Mouse (Mus musculus): Measurements from ENCODE around the gene Ripk3. TPM values are rescaled to one million over a fixed set of nuclear protein-coding genes. Genes with fewer than 3 reads are reported as not detected.

Gene Ripk3
- polyA plus RNA-seq, 1 experiment from 2014 or later = 52.1 TPM

DNA sequence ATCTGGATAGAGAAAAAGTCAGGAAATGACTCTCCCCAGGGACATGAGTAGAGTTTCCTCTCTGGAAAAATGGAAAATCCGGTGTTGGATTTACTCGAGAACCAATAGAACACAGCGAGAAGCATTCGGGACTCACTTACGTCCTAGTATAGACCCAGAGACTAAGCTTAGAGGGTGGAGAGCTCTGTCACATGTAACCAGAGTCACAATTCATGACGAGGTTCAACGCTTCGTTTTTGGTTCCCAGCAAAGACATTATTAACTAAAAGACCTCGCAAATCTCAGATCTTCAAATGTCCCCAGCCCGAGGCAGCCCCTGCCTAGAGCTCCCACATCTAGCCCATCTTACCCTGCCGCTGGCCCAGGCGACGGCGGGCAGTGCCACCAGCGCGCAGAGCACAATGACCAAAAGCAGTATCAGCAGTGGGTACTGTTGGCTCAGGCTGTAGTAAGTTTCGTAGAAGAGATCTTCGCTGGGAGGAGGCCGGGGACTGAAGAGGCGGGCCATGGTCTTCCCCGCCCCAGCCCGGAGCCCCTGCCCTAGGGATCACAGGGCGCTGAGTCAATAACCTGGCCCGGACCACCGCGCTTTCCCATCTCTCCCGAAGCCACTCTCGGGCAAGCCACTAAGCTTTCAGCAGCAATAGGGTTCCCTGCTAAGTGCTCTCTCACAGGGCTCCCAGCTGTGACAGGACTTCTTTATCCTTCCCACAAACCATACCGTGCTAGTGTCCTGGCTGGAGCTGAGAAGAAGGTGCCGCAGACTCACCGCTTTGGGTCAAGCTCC lies 5.3 kb downstream of the Ripk3 start:
- no peaks in the 10 kb centered on the region for H3K9me3 ChIP-seq (ENCODE audit: control insufficient read depth, low read length)
- H3K4me1 ChIP-seq (replicated peaks; ENCODE audit: control insufficient read depth, insufficient read depth, low read length) = peaks cover 8% of the 10 kb centered on the region
- DNase-seq (ENCODE audit: low spot score) (no peak), ATAC-seq (replicated peaks; ENCODE audit: low FRiP score) (no peak)
- H3K4me3 ChIP-seq (ENCODE audit: low read depth, low read length) = peak overlapping the region; percentile 34
- H3K27ac ChIP-seq (ENCODE audit: low read depth, low read length) = no peak overlapping the region
- no peak overlapping the region for H3K9ac ChIP-seq (ENCODE audit: low read depth, low read length)
- peaks cover 49% of the 10 kb centered on the region for H3K27me3 ChIP-seq (replicated peaks; ENCODE audit: control insufficient read depth, insufficient read depth, low read length)
- 8% methylated on average over 31 of the region's 31 CpGs for WGBS
- peak overlapping the region; percentile 55 for H3K4me2 ChIP-seq
- H3K36me3 ChIP-seq (ENCODE audit: control insufficient read depth, insufficient read depth, low read length) = no peaks in the 10 kb centered on the region

DNA sequence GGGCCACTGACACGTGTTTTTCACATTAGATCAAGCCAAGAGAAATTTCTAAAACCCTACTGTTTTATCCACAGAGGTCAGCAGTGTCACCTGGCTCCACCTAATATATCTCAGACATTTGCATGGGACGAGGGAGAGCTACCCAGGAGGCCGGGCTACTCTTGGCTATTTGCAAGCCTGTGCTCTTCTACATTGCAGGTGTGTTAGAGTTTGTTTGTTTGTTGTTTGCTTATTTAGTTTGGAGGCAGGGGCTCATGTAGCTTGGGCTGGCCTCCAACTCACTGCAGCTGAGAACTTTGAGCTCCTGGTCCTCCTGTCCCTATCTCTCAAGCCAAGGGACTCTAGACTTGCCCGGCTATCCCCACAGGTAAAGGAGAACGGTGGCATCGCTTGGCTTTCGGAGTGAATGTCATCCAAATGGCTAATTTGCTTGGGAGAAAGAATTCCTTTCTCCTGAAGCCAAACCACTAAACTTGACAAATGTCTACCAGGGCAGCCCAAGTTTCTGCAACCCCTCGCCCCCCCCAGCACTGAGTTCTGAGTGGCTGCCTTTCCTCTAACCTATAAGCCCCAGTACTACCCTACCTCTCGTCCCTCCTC lies 6.2 kb downstream of the Ripk3 start:
- H3K9me3 ChIP-seq (ENCODE audit: control insufficient read depth, low read length) = no peaks in the 10 kb centered on the region
- H3K36me3 ChIP-seq (ENCODE audit: control insufficient read depth, insufficient read depth, low read length) = no peaks in the 10 kb centered on the region
- ATAC-seq (replicated peaks; ENCODE audit: low FRiP score) = no peak
- H3K27me3 ChIP-seq (replicated peaks; ENCODE audit: control insufficient read depth, insufficient read depth, low read length) = peaks cover 43% of the 10 kb centered on the region
- H3K4me2 ChIP-seq = peak overlapping the region; percentile 36
- H3K27ac ChIP-seq (ENCODE audit: low read depth, low read length) = no peak overlapping the region
- no peak for DNase-seq (ENCODE audit: low spot score)
- H3K4me3 ChIP-seq (ENCODE audit: low read depth, low read length) = no peak overlapping the region
- H3K4me1 ChIP-seq (replicated peaks; ENCODE audit: control insufficient read depth, insufficient read depth, low read length) = peaks cover 3% of the 10 kb centered on the region
- 51% methylated on average over 9 of the region's 9 CpGs for WGBS
- no peak overlapping the region for H3K9ac ChIP-seq (ENCODE audit: low read depth, low read length)

DNA sequence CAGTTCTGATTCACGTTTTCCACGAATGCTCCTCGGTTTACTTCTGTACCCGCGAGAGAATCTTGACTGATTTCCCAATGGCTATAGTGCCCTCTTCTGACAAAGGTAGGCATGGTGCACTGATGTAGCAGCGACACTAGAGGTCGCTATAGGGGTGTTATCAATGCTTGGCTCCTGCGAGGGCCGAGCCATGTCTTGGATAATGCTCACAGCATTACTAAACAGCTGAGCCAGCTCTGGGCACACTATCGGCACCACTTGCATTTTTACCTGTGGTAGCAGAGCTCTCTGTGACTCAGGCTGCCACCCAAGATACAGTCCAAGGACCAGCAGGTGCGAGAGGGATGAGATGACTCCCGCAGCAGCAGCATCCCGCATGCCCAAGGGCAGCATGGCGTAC lies 7.4 kb downstream of the Ripk3 start:
- Histone ChIP-seq H3K36me3 (ENCODE audit: control insufficient read depth, insufficient read depth, low read length) (no peaks in the 10 kb centered on the region), H3K4me1 (replicated peaks; ENCODE audit: control insufficient read depth, insufficient read depth, low read length) (peaks cover 11% of the 10 kb centered on the region), H3K27me3 (replicated peaks; ENCODE audit: control insufficient read depth, insufficient read depth, low read length) (peaks cover 40% of the 10 kb centered on the region), H3K27ac (ENCODE audit: low read depth, low read length) (no peak overlapping the region), H3K9me3 (ENCODE audit: control insufficient read depth, low read length) (no peaks in the 10 kb centered on the region), H3K4me2 (peak overlapping the region; percentile 31; the same call in 1 of the 2 replicates), H3K9ac (ENCODE audit: low read depth, low read length) (no peak overlapping the region), H3K4me3 (ENCODE audit: low read depth, low read length) (no peak overlapping the region)
- 0 out of 2 replicates have a peak, but pooled peaks have one; percentile 56 for ATAC-seq (replicated peaks; ENCODE audit: low FRiP score)
- peak; percentile 53 for DNase-seq (ENCODE audit: low spot score)
- 18% methylated on average over 14 of the region's 14 CpGs for WGBS

DNA sequence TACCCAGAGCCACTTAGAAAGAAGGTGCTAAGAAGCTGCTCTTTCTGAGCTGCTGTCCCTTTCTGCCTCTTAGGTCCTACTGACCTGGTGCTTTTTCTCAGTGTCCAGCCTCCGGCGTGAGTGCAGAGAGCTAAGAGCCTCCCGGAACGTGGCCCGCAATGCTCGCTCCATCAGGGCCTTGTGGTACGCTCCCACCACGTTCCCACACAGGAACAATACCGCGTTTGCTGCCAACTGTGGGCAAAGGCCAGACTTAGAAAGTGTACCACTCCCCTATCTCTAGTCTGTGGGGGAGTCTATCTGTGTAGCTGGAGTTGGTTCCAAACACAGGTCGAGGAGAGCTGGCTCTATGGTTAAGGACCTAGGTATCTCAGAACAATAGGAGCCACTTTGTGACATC lies 7.9 kb downstream of the Ripk3 start:
- DNase-seq (ENCODE audit: low spot score) = no peak
- no peak for ATAC-seq (replicated peaks; ENCODE audit: low FRiP score)
- Histone ChIP-seq H3K27ac (ENCODE audit: low read depth, low read length) (no peak overlapping the region), H3K27me3 (replicated peaks; ENCODE audit: control insufficient read depth, insufficient read depth, low read length) (peaks cover 36% of the 10 kb centered on the region), H3K4me3 (ENCODE audit: low read depth, low read length) (no peak overlapping the region), H3K9me3 (ENCODE audit: control insufficient read depth, low read length) (no peaks in the 10 kb centered on the region), H3K9ac (ENCODE audit: low read depth, low read length) (no peak overlapping the region), H3K4me2 (peak overlapping the region; percentile 11; the same call in 1 of the 2 replicates), H3K36me3 (ENCODE audit: control insufficient read depth, insufficient read depth, low read length) (no peaks in the 10 kb centered on the region), H3K4me1 (replicated peaks; ENCODE audit: control insufficient read depth, insufficient read depth, low read length) (peaks cover 11% of the 10 kb centered on the region)
- 79% methylated on average over 11 of the region's 11 CpGs for WGBS

DNA sequence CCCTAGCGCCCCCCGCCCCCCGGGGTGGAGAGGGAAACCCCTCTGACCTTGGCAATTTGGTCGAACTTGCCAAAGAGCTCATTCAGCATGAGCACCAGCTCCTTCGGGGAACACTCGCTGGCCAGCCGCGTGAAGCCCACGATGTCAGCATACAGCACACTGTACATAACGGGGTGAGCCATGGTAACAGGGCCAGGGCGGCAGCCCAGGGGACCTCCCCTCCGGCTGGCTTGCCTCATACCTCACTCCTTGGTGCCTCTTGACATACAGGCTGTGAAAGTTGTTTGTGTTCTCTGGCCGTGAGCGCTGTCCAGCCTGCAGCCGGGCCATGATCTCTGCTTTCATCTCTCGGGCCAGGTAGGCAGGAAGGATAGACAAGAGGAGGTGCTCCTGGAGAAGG lies 9.0 kb downstream of the Ripk3 start:
- Histone ChIP-seq H3K4me2 (no peak overlapping the region), H3K4me1 (replicated peaks; ENCODE audit: control insufficient read depth, insufficient read depth, low read length) (peaks cover 11% of the 10 kb centered on the region), H3K36me3 (ENCODE audit: control insufficient read depth, insufficient read depth, low read length) (no peaks in the 10 kb centered on the region), H3K27me3 (replicated peaks; ENCODE audit: control insufficient read depth, insufficient read depth, low read length) (peaks cover 33% of the 10 kb centered on the region), H3K9me3 (ENCODE audit: control insufficient read depth, low read length) (no peaks in the 10 kb centered on the region), H3K4me3 (ENCODE audit: low read depth, low read length) (no peak overlapping the region), H3K27ac (ENCODE audit: low read depth, low read length) (no peak overlapping the region), H3K9ac (ENCODE audit: low read depth, low read length) (no peak overlapping the region)
- 63% methylated on average over 16 of the region's 16 CpGs for WGBS
- DNase-seq (ENCODE audit: low spot score) (no peak), ATAC-seq (replicated peaks; ENCODE audit: low FRiP score) (no peak)

DNA sequence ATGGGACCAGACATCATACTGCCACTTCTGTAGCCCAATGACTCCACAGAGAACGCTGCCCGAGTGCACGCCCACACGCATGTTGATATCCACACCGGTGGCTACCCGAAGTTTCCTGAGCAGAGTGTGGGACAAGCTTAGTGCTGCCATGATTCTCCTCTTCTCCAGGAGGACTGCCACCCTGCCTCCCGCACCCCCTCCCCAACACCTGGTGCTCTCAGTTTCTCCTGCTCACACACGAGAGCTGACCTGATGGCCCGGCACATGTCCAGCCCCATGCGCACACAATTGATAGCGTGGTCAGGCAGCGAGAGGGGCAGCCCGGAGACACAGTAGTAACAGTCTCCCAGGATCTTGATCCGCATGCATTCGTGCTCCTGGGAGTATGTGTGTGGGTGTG lies 10.0 kb downstream of the Ripk3 start:
- DNase-seq (ENCODE audit: low spot score) (no peak), ATAC-seq (replicated peaks; ENCODE audit: low FRiP score) (no peak)
- Histone ChIP-seq H3K4me2 (no peak overlapping the region), H3K4me3 (ENCODE audit: low read depth, low read length) (no peak overlapping the region), H3K9ac (ENCODE audit: low read depth, low read length) (no peak overlapping the region), H3K9me3 (ENCODE audit: control insufficient read depth, low read length) (no peaks in the 10 kb centered on the region), H3K27me3 (replicated peaks; ENCODE audit: control insufficient read depth, insufficient read depth, low read length) (peaks cover 24% of the 10 kb centered on the region), H3K27ac (ENCODE audit: low read depth, low read length) (no peak overlapping the region), H3K36me3 (ENCODE audit: control insufficient read depth, insufficient read depth, low read length) (no peaks in the 10 kb centered on the region), H3K4me1 (replicated peaks; ENCODE audit: control insufficient read depth, insufficient read depth, low read length) (peaks cover 11% of the 10 kb centered on the region)
- WGBS = 85% methylated on average over 15 of the region's 15 CpGs

DNA sequence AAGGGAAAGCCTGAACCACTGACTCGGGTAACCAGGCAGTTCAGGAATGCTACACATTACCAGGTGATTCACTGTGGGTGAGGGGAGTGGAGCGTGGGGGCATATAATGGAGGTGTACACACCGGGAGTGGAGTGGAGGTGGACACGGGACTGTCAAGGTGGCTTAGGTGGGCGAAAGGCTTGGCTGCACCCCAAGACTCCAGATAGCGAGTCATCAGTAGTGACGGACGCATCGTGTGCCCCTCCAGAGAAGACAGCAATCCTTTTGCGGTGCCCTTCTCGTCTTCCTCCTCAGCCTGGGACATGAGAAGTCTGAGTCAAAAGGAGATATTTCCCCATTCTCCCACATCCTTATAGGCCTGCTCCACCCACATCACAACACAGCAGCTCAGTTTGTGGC lies 10.9 kb downstream of the Ripk3 start:
- Histone ChIP-seq H3K36me3 (ENCODE audit: control insufficient read depth, insufficient read depth, low read length) (no peaks in the 10 kb centered on the region), H3K4me2 (no peak overlapping the region), H3K4me3 (ENCODE audit: low read depth, low read length) (no peak overlapping the region), H3K27me3 (replicated peaks; ENCODE audit: control insufficient read depth, insufficient read depth, low read length) (peaks cover 18% of the 10 kb centered on the region), H3K4me1 (replicated peaks; ENCODE audit: control insufficient read depth, insufficient read depth, low read length) (peaks cover 11% of the 10 kb centered on the region), H3K9me3 (ENCODE audit: control insufficient read depth, low read length) (no peaks in the 10 kb centered on the region), H3K9ac (ENCODE audit: low read depth, low read length) (no peak overlapping the region), H3K27ac (ENCODE audit: low read depth, low read length) (no peak overlapping the region)
- DNase-seq (ENCODE audit: low spot score) (no peak), ATAC-seq (replicated peaks; ENCODE audit: low FRiP score) (no peak)
- 88% methylated on average over 11 of the region's 11 CpGs for WGBS

DNA sequence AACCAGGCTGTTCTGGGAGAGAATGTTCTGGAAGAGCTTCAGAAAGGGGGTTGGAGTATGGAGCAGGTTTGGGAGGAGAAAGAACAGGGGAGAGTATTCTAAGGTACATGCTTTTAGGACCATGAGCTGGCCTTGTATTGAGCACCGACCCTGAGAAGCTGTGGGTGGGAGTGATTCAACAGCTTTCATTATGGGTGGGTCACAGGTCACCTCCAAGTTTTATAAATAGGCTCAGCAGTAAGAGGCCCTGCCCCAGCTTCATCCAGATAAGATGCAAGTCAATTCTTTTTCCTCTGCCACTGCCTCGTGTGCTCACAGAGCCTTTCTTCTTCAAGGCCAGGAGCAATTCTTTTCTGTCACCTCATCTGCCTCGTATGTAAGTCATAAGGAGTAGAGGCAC lies 11.5 kb downstream of the Ripk3 start:
- Histone ChIP-seq H3K27ac (ENCODE audit: low read depth, low read length) (no peak overlapping the region), H3K4me2 (no peak overlapping the region), H3K9me3 (ENCODE audit: control insufficient read depth, low read length) (no peaks in the 10 kb centered on the region), H3K4me3 (ENCODE audit: low read depth, low read length) (no peak overlapping the region), H3K27me3 (replicated peaks; ENCODE audit: control insufficient read depth, insufficient read depth, low read length) (peaks cover 15% of the 10 kb centered on the region), H3K9ac (ENCODE audit: low read depth, low read length) (no peak overlapping the region), H3K36me3 (ENCODE audit: control insufficient read depth, insufficient read depth, low read length) (no peaks in the 10 kb centered on the region), H3K4me1 (replicated peaks; ENCODE audit: control insufficient read depth, insufficient read depth, low read length) (peaks cover 11% of the 10 kb centered on the region)
- ATAC-seq (replicated peaks; ENCODE audit: low FRiP score) (no peak), DNase-seq (ENCODE audit: low spot score) (no peak)
- 31% methylated on average over 3 of the region's 3 CpGs for WGBS

DNA sequence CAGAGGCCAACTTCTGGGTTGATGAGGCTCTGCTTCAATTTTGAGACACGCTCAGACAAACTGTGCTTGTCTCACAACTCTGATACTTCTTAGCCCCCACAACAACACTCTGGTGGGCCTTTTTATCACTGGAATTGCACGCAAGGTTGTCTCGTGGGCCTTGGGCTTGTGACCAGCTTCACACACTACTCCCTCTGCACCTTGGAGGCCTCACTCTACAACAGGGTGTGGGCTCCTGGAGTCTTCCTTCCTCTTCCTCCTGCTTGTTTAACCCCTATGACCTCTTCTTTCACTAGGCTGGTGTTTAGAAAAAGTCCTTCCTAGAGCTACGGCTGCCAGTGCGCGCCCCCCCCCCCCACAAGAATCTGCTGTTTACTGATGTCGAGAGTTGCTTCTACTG lies 12.0 kb downstream of the Ripk3 start:
- no peak overlapping the region for H3K27ac ChIP-seq (ENCODE audit: low read depth, low read length)
- WGBS = 55% methylated on average over 7 of the region's 7 CpGs

More for the DNA sequence above, 12.0 kb downstream of the Ripk3 start:
- Histone ChIP-seq H3K9ac (ENCODE audit: low read depth, low read length) (no peak overlapping the region), H3K4me3 (ENCODE audit: low read depth, low read length) (no peak overlapping the region), H3K27me3 (replicated peaks; ENCODE audit: control insufficient read depth, insufficient read depth, low read length) (peaks cover 11% of the 10 kb centered on the region), H3K4me2 (no peak overlapping the region), H3K9me3 (ENCODE audit: control insufficient read depth, low read length) (no peaks in the 10 kb centered on the region), H3K36me3 (ENCODE audit: control insufficient read depth, insufficient read depth, low read length) (no peaks in the 10 kb centered on the region), H3K4me1 (replicated peaks; ENCODE audit: control insufficient read depth, insufficient read depth, low read length) (peaks cover 9% of the 10 kb centered on the region)
- DNase-seq (ENCODE audit: low spot score) (no peak), ATAC-seq (replicated peaks; ENCODE audit: low FRiP score) (no peak)

Data from liver, embryonic 11.5 days (tissue).